Mouse (Mus musculus) urinary bladder, adult 18-20 months (tissue): ENCODE results near the gene Gm3045.

Experiments
- DNase-seq, 2 experiments: peaks; one replicate each; pipeline ENCODE4 v3.0.0; 2022; ENCODE audit warnings: low spot score in 2 of 2, mixed read lengths in 2 of 2

Gm3045 gene

DNA sequence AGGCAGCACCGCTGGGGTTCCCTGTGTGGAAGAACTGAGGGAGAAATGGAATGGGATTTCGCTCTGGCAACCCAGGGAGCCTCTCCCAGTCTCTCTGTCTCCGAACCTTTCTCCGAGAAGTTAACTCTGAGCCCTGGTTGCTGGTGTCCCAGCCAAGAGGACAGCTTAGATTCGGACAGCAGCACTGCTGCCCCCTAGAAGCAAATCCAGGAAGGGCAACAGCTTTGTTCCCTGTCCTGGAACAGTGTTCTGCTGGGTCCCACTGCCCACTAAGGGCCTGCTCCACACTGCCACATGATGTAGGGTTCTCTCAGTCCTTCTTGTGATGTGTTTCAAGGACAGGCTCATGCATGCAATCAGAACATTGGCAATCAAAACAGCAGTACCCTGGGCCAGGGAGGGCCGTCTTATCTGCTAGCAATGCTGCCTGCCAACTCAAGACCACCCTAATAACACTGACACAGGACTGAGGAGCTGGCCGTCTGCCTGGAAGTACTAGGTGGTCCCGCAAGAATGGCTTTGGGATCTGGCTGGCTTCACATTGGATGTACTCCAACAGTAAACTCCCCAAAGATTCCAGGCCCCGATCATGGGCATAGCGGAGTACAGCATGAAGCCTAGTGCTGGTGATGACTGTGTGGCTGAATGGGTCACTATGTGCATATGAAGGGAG lies 9.4 kb downstream of the Gm3045 start:
- no peak for DNase-seq

DNA sequence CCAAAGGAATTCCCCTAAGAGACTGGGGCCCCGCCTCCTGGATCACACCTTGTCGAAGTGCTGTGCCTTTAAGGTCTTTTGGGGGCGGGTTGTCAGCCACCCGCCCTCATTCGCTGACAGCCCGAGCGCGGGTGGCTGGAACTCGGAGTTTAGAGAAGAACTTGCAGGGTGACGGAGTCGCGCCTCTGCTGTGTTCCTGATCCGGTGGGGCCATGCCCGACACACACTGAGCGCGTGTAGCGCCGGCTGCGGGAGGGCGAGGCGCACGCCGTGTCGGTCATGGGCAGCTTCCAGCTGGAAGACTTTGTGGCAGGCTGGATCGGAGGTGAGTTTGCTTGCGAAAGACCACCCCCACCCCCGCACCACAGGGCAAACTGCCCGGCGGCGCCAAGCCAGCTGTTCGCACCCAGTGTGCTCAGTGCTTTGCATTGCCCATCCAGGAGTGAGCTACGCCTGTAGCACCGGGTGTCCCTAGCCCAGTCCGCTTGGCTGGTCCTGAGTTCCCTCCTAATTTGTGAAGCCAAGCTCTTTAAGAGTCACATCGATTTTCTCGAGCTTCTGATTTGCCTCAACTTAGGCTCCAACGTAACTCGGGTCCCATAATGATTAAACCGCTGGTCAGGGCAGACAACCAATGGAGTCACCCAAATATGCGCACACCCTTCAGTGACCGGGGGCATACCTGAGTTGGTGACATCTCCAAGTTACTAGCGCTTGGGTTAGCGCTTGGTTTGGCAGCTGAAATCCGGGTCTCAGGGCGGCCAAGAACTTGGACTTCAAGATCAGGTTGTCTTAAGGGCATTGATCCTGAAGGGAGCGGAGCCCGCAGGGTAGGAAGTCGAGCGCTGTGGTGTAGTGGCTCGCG lies 12.0 kb downstream of the Gm3045 start, which contains the start of gene Slc25a48:
TSS of gene Slc25a48 (plus strand) at position 145 of the 865 bp plus-strand sequence.
- DNase-seq, result peak; percentile 43 to 52

DNA sequence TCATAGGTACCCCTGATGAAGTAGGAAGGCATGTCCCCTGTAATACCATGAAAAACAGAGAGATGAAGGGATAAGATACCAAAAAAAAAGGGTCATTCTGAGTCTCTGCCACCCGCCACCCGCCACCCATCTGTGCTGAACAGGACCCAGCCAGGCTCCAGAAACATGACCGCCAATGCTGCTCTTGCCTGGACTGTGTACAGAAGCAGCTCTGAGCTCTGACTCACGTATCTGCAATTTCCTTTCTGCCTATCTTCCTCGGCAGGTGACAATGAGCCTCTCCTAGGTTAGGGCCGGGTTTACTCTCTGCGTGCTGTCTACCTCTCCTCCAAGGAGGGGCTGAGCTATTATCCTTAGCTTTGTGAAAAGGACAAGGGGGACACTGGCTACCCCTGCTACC lies 17.0 kb downstream of the Gm3045 start:
- DNase-seq, result peak in 1 of 2 experiments; percentile 55

DNA sequence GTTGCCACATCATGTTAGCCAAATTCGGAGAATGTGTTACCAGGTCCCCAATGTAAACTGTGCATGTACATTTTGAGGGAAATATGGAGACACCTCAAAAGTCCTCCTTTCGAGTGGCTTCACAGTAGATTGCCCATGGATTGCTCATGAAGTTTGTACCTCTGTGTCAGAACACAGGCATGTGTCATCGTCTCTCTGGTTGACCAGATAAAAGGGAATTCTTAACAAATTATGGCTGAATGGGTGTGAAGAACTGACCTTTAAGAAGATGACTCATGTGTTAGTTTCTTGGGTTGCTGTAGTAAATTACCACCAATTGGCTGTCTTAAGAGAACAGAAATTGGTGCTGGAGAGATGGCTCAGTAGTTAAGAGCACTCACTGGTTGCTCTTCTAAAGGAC lies 17.7 kb downstream of the Gm3045 start:
- DNase-seq, result no peak

DNA sequence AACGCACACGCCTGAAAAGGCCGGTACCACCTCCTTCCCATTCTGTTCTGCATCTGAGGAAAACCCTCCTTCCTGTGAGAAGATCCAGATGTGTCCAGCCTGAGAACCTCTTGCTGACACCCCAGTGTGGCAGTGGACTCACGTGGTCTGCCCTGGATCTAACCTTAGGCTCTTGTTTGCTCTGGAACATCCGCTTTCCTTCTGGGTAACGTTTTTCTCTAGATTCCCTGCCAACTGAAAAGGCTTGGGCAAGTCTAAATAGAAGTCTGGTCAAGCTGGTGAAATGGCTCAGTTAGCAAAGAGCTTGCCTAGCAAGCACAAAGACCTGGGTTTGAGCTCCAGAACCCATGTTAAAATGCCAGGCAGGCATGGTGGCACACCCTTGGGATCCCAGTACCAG lies 18.6 kb downstream of the Gm3045 start:
- DNase-seq, result no peak

DNA sequence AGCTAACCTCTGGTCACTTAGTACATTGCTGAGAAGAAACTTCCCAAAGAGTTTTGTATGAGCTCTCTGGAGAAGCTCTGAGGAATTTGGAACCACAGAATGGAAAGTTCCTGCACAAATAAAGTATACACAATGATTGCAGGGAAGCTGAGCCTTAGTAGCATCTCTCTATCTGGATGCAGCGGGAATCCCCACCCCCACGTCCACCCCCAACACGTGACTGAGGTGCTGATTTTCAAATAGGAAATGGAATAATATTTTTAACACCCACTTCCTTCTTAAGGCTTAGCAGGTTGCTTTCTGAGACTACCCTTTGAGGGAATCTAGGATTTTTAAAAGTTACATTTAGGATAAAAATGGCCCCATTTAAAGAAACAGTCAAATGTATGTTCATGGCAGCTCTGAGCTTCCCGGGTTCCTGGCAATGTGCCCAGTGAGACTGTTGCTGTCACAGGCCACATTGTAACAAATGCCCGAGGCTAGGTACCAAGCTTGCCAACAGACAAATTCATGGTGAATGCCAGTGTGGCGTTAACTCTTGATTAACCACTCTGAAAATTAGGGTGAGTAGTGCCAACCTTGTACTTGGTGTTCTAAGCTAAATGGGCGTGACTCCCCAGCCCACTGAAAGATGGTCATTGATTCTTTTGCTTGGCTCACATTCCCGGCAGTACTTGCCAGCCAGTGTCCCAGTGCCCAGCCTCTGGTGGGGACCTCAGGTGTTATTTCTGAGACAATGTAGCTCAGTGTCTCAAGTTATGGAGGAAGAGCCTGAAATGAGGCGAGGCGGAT lies 23.0 kb downstream of the Gm3045 start:
- DNase-seq, result no peak

- no peak for DNase-seq
Observed at GRCm38 (mm10) chr13:56450035-56450434, 23.6 kb downstream of the Gm3045 start.

DNA sequence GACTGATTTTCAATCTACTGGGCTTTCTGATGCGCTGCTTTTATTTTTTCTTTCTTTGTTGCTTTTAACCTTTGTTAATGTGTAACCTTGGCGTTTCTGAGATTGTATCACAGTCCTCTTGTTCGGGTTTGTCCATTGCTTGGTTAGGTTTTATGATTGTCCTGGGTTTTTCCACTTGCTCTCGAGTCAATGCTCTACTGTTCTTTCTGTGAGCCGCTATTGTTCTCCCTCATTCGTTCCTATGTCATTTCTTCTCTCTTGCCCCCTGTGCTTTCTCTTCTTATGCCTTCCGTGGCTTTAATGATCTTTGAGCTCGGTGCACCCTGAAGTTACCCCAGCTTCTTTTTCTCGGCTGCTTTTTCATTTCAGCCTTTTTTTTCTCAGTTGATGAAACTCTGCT lies 31.6 kb downstream of the Gm3045 start:
- DNase-seq, result no peak

- DNase-seq, result no peak
Observed at GRCm38 (mm10) chr13:56461460-56461859, 35.1 kb downstream of the Gm3045 start.

GRCm38 (mm10) chr13:56462791-56463190 lies 36.4 kb downstream of the Gm3045 start:
- DNase-seq, result no peak

- DNase-seq, result no peak
Observed at GRCm38 (mm10) chr13:56463261-56463660, 36.9 kb downstream of the Gm3045 start.

DNA sequence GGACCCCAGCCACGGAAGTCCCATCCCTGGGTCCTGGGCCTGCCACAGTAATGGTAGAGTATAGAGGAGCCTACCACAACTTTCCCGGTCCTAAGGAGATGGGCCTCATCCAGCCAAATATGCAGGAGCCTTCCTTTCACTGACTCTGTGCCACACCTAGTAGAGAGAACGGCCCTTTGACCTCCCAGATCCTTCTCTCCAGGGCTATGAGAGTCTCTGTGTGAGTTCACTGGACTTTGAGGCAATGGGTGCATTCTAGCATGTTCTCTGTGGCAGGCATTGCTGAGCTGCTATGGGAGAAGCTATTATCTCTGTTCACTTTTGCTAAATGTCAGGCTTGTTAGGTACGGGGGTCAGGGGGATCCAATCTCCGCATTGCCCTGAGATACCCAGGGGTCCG lies 37.4 kb downstream of the Gm3045 start:
- DNase-seq, result no peak

GRCm38 (mm10) chr13:56467786-56468185 lies 41.4 kb downstream of the Gm3045 start:
- no peak for DNase-seq

DNA sequence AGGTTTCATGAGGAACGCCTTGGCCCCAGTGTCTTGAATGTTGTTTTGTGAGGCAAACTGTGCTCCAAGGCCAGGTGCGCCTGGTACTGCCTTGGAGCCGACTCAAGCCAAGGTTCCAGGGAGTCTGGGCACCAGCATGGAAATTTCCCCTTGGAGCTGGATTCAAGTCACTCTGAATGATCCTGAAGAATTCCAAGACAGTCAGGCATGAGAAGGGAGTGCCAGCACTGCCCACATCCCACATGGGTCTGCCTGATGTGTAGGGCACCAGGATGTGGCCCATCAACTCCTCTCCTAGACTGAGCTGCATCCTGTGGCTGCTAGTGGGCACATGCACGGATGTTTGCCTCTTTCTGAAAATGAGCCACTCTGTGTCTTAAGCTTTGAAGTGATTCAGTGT lies 42.1 kb downstream of the Gm3045 start:
- no peak for DNase-seq

DNA sequence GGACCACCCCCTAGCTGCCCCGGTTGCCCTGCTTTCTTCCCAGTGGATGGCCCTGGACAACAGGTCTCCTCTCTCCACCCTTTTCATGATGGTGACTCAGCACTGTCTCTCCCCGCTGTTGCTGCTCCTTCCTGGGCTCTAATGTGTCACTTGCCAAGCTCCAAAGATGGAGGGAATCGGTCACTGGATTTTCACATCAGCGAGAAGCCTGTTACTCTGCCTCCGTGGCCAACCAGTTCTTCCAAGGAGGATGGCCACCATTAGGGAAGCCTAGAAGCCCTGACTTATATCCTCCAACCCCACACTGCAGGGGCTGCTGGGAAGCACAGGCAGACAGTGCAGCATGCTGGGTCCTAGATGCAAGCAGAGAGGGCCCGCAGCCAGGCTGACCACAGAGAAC lies 44.8 kb downstream of the Gm3045 start:
- DNase-seq, result no peak

DNA sequence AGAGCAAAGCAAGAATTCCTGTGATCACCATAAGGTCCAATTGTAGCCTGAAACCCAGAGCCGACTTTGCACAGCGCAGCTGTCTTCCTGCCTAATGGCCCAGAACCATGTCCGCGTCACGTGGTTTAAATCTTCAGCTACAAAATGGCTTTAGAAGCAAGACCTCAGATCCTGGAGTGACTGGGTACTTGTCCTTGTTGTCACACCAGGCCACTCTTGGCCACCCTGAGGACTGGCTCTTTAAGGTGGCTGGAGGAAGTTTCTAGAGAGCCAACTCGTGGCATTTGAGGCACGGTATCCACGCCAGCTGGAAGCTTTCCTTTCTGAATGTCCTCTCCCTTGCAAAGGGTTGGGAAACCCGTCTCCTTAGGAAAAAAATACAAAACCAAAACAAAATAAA lies 45.6 kb downstream of the Gm3045 start:
- no peak for DNase-seq

DNA sequence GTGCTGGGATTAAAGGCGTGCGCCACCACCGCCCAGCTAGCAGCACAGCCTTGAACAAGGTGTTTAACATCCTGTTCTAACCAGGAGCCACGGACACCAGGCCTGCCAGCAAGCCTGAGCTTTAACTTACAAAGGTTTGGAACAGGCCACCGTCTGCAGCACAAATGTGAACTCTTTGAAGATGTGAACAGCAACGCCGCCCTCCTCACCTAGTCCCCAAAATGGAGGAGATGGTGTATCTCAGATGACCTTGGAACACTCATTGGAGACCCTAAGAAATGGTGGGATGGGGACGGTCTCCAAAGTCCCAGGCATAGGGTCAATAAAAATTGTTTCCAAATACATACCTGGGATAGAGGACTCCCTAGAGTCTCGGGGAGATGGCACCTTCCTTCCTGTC lies 46.3 kb downstream of the Gm3045 start:
- DNase-seq, result no peak

DNA sequence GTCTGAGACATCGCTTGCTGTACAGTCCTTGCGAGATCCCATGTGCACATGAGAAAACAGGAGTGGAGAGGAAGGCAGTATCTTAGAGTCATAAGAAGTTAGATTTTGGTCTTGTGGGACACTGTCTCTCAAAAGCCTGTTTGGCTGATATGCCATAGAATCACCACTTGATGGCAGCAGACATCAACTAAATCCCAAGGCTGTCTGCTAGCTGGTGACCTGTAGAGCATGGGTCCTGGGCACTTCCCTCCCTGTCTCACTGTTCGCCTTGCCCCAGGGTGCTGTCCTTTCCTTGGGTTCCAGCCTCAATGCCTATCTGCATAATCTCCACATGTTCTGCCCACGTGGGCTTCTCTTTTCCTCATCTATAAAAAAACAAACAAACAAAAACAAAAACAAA lies 49.0 kb downstream of the Gm3045 start:
- DNase-seq, result no peak

GRCm38 (mm10) chr13:56476790-56477189 lies 50.4 kb downstream of the Gm3045 start:
- no peak for DNase-seq

- DNase-seq, result no peak
Observed at GRCm38 (mm10) chr13:56477271-56477670, 50.9 kb downstream of the Gm3045 start.

DNA sequence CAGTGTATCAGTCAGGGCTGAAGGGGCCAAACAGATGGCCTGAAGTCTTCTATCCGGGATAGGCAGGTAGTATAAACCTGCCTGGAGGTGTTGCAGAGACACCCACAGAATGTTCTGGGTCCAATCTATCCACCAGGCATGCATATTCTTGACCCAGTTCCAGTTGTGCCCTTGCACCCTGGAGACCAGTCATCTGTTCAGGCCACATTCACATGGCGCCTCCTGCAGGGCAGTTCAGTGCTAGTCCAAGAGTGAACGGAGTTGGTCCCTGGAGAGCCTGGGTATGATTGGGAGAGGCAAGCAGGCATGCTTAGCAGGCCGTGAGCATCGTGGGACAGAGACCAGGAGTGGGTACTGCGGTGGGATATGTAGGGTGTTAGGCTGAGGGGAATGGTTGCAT lies 51.6 kb downstream of the Gm3045 start:
- no peak for DNase-seq

- no peak for DNase-seq
Observed at GRCm38 (mm10) chr13:56482146-56482545, 55.8 kb downstream of the Gm3045 start, which contains the start of gene Il9. Gene Il9, minus strand, starts transcription at chr13:56482246.
